Mouse (Mus musculus) thymus, postnatal 4 days (tissue): Measurements from ENCODE around the gene Gm10721.
"Not testable (repeated sequence)": the region's sequence is repeated elsewhere in the genome, so short reads cannot be mapped to it uniquely, and the experiment has no call there.

Experiments
- DNase-seq: peaks from one replicate; pipeline ENCODE4 v3.0.0; 2021

Gene Gm10721

DNA sequence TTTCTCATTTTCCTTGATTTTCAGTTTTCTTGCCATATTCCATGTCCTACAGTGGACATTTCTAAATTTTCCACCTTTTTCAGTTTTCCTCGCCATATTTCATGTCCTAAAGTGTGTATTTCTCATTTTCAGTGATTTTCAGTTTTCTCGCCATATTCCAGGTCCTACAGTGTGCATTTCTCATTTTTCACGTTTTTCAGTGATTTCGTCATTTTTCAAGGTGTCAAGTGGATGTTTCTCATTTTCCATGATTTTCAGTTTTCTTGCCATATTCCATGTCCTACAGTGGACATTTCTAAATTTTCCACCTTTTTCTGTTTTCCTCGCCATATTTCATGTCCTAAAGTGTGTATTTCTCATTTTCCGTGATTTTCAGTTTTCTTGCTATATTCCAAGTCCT, 12.7 kb downstream of the Gm10721 start:
- peak; percentile 43 for DNase-seq

DNA sequence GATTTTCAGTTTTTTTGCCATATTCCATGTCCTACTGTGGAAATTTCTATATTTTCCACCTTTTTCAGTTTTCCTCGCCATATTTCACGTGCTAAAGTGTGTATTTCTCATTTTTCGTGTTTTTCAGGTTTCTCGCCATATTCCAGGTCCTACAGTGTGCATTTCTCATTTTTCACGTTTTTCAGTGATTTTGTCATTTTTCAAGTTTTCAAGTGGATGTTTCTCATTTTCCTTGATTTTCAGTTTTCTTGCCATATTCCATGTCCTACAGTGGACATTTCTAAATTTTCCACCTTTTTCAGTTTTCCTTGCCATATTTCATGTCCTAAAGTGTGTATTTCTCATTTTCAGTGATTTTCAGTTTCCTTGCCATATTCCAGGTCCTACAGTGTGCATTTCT, 13.2 kb downstream of the Gm10721 start:
- not testable (repeated sequence) for DNase-seq

DNA sequence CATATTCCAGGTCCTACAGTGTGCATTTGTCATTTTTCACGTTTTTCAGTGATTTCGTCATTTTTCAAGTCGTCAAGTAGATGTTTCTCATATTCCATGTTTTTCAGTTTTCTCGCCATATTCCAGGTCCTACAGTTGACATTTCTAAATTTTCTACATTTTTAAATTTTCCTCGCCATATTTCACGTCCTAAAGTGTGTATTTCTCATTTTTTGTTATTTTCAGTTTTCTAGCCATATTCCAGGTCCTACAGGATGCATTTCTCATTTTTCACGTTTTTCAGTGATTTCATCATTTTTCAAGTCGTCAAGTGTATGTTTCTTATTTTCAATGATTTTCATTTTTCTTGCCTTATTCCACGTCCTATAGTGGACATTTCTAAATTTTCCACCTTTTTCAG, 13.8 kb downstream of the Gm10721 start:
- DNase-seq = not testable (repeated sequence)

DNA sequence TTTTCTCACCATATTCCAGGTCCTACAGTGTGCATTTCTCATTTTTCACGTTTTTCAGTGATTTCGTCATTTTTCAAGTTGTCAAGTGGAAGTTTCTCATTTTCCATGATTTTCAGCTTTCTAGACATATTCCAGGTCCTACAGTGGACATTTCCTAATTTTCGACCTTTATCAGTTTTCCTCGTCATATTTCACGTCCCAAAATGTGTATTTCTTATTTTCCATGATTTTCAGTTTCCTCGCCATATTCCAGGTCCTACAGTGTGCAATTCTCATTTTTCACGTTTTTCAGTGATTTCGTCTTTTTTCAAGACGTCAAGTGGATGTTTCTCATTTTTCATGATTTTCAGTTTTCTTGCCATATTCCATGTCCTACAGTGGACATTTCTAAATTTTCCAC, 14.3 kb downstream of the Gm10721 start:
- DNase-seq = not testable (repeated sequence)

DNA sequence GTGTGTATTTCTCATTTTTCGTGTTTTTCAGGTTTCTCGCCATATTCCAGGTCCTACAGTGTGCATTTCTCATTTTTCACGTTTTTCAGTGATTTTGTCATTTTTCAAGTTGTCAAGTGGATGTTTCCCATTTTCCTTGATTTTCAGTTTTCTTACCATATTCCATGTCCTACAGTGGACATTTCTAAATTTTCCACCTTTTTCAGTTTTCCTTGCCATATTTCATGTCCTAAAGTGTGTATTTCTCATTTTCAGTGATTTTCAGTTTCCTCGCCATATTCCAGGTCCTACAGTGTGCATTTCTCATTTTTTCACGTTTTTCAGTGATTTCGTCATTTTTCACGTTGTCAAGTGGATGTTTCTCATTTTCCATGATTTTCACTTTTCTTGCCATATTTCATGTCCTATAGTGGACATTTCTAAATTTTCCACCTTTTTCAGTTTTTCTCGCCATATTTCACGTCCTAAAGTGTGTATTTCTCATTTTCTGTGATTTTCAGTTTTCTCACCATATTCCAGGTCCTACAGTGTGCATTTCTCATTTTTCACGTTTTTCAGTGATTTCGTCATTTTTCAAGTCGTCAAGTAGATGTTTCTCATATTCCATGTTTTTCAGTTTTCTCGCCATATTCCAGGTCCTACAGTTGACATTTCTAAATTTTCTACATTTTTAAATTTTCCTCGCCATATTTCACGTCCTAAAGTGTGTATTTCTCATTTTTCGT, 16.5 kb downstream of the Gm10721 start:
- DNase-seq = not testable (repeated sequence)

DNA sequence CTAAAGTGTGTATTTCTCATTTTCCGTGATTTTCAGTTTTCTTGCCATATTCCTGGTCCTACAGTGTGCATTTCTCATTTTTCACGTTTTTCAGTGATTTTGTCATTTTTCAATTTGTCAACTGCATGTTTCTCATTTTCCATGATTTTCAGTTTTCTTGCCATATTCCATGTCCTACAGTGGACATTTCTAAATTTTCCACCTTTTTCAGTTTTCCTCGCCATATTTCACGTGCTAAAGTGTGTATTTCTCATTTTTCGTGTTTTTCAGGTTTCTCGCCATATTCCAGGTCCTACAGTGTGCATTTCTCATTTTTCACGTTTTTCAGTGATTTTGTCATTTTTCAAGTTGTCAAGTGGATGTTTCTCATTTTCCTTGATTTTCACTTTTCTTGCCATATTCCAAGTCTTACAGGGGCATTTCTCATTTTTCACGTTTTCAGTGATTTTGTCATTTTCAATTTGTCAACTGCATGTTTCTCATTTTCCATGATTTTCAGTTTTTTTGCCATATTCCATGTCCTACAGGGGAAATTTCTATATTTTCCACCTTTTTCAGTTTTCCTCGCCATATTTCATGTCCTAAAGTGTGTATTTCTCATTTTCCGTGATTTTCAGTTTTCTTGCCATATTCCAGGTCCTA, 17.9 kb downstream of the Gm10721 start:
- DNase-seq = not testable (repeated sequence)

DNA sequence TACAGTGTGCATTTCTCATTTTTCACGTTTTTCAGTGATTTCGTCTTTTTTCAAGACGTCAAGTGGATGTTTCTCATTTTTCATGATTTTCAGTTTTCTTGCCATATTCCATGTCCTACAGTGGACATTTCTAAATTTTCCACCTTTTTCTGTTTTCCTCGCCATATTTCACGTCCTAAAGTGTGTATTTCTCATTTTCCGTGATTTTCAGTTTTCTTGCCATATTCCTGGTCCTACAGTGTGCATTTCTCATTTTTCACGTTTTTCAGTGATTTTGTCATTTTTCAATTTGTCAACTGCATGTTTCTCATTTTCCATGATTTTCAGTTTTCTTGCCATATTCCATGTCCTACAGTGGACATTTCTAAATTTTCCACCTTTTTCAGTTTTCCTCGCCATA, 21.4 kb downstream of the Gm10721 start, which contains the start of gene Gm17535:
Gm17535 (plus strand) TSS at position 301 of the 400 bp plus-strand sequence.
- not testable (repeated sequence) for DNase-seq

DNA sequence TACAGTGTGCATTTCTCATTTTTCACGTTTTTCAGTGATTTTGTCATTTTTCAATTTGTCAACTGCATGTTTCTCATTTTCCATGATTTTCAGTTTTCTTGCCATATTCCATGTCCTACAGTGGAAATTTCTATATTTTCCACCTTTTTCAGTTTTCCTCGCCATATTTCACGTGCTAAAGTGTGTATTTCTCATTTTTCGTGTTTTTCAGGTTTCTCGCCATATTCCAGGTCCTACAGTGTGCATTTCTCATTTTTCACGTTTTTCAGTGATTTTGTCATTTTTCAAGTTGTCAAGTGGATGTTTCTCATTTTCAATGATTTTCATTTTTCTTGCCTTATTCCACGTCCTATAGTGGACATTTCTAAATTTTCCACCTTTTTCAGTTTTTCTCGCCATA, 23.6 kb downstream of the Gm10721 start, which contains the start of gene Gm10715:
Gm10715 (plus strand) TSS at position 301 of the 400 bp plus-strand sequence.
- not testable (repeated sequence) for DNase-seq

DNA sequence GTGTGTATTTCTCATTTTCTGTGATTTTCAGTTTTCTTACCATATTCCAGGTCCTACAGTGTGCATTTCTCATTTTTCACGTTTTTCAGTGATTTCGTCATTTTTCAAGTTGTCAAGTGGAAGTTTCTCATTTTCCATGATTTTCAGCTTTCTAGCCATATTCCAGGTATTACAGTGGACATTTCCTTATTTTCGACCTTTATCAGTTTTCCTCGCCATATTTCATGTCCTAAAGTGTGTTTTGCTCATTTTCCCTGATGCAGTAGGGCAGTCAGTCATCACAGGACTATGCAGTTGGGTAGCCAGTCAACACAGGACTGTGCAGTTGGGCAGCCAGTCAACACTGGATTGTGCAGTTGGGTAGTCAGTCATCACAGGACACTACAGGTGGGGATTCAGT, 25.2 kb downstream of the Gm10721 start:
- DNase-seq = not testable (repeated sequence)
